Comparison of ENCODE assay signal across 8 mouse cellular contexts in genomic region chr17:27555512-27556172, GRCm38 (mm10). TPM values are rescaled to one million over a fixed set of nuclear protein-coding genes. Genes with fewer than 3 reads are reported as not detected.
DNase-seq lines count a peak whose midpoint lies in the region; ATAC-seq and TF ChIP-seq lines count a peak whose summit lies in the region.

No protein-coding gene starts in this region.

- DNase-seq in adrenal gland, postnatal 36 days: peak; percentile 70 to 80
- DNase-seq in hindbrain, embryonic 14.5 days (ENCODE audit: low spot score): no peak
- DNase-seq in liver, adult 2 months (ENCODE audit: extremely low read depth, low read depth, low spot score): peak; percentile 86
- peak; percentile 40 for DNase-seq in midbrain, postnatal 0 days (ENCODE audit: low spot score)
- DNase-seq in testis, postnatal 14 days (ENCODE audit: low spot score): peak; percentile 90
- DNase-seq in left cerebral cortex, postnatal 36 days (ENCODE audit: low spot score in 2 of 2): no peak

- H3K4me1 ChIP-seq in E14TG2a.4 (replicated peaks; ENCODE audit: low read depth, low read length): peaks cover 70% of the 10 kb centered on the region
- H3K4me1 ChIP-seq in forebrain, embryonic 13.5 days: peaks cover 48% of the 10 kb centered on the region
- peaks cover 19% of the 10 kb centered on the region for H3K4me1 ChIP-seq in hindbrain, embryonic 14.5 days (replicated peaks; ENCODE audit: control insufficient read depth, insufficient read depth, low read length)
- peaks cover 5% of the 10 kb centered on the region for H3K4me1 ChIP-seq in liver, adult 2 months (ENCODE audit: control insufficient read depth, insufficient read depth, low read length)
- H3K4me1 ChIP-seq in midbrain, postnatal 0 days (ENCODE audit: insufficient read depth, low read length): peaks cover 14% of the 10 kb centered on the region; the same call in 1 of the 2 replicates

- H3K27ac ChIP-seq in forebrain, embryonic 13.5 days: peak overlapping the region; percentile 97
- H3K27ac ChIP-seq in hindbrain, embryonic 14.5 days: no peak overlapping the region
- peak overlapping the region; percentile 95 for H3K27ac ChIP-seq in liver, adult 2 months (replicated peaks; ENCODE audit: insufficient read depth, low read depth, low read length)
- peak overlapping the region; percentile 89; the same call in 1 of the 2 replicates for H3K27ac ChIP-seq in midbrain, postnatal 0 days (ENCODE audit: low read depth, low read length)

- H3K9ac ChIP-seq in forebrain, embryonic 13.5 days: peak overlapping the region; percentile 95
- H3K9ac ChIP-seq in hindbrain, embryonic 14.5 days: peak overlapping the region; percentile 89
- peak overlapping the region; percentile 89 for H3K9ac ChIP-seq in liver, adult 2 months (ENCODE audit: low read depth, low read length)
- peak overlapping the region; percentile 97; the same call in 1 of the 2 replicates for H3K9ac ChIP-seq in midbrain, postnatal 0 days (replicated peaks; ENCODE audit: low read length, poor library complexity, severe bottlenecking)

- no peak for TF ChIP-seq CTCF in E14TG2a.4 (conservative IDR thresholded peaks at IDR 0.05; ENCODE audit: low read length)
- TF ChIP-seq CTCF in liver, adult 2 months (IDR thresholded peaks at IDR 0.05; ENCODE audit: low read depth, low read length): no peak
- TF ChIP-seq CTCF in midbrain, postnatal 0 days (IDR thresholded peaks at IDR 0.05): no peak; the same call in 1 of the 2 replicates

- H3K9me3 ChIP-seq in E14TG2a.4 (ENCODE audit: low read length): no peaks in the 10 kb centered on the region
- no peaks in the 10 kb centered on the region for H3K9me3 ChIP-seq in forebrain, embryonic 13.5 days (replicated peaks)
- H3K9me3 ChIP-seq in hindbrain, embryonic 14.5 days (ENCODE audit: control insufficient read depth, low read length): no peaks in the 10 kb centered on the region
- H3K9me3 ChIP-seq in midbrain, postnatal 0 days (ENCODE audit: low read length): no peaks in the 10 kb centered on the region

- peak overlapping the region; percentile 85 for H3K4me2 ChIP-seq in forebrain, embryonic 13.5 days
- H3K4me2 ChIP-seq in hindbrain, embryonic 14.5 days (replicated peaks): peak overlapping the region; percentile 82
- peak overlapping the region; percentile 91 for H3K4me2 ChIP-seq in midbrain, postnatal 0 days (ENCODE audit: low read depth, low read length, poor library complexity, severe bottlenecking)

- ATAC-seq in forebrain, embryonic 13.5 days: peak; percentile 22; the same call in 1 of the 2 replicates
- ATAC-seq in hindbrain, embryonic 14.5 days (ENCODE audit: low FRiP score): no peak
- no peak for ATAC-seq in midbrain, postnatal 0 days (ENCODE audit: low FRiP score)

- intact Hi-C loops in left cerebral cortex, postnatal 36 days (cut with DNase I): no loop called here

- H3K4me3 ChIP-seq in E14TG2a.4 (replicated peaks; ENCODE audit: low read length): peak overlapping the region; percentile 95
- H3K4me3 ChIP-seq in forebrain, embryonic 13.5 days: peak overlapping the region; percentile 78
- peak overlapping the region; percentile 83 for H3K4me3 ChIP-seq in hindbrain, embryonic 14.5 days (replicated peaks; ENCODE audit: low read length)
- H3K4me3 ChIP-seq in liver, adult 2 months (ENCODE audit: insufficient read depth, low read depth, low read length): peak overlapping the region; percentile 59; the same call in 1 of the 2 replicates
- H3K4me3 ChIP-seq in midbrain, postnatal 0 days (ENCODE audit: low read depth, low read length): peak overlapping the region; percentile 82

- 0% methylated on average over 50 of the region's 55 CpGs for WGBS in forebrain, embryonic 13.5 days
- under 1% methylated on average over 42 of the region's 55 CpGs for WGBS in hindbrain, embryonic 14.5 days
- 1% methylated on average over 45 of the region's 55 CpGs for WGBS in liver, adult 2 months
- WGBS in midbrain, postnatal 0 days: under 1% methylated on average over 36 of the region's 55 CpGs

- H3K36me3 ChIP-seq in E14TG2a.4 (ENCODE audit: insufficient read depth, low read length): peaks cover 21% of the 10 kb centered on the region
- H3K36me3 ChIP-seq in forebrain, embryonic 13.5 days (ENCODE audit: poor library complexity, severe bottlenecking): peaks cover 4% of the 10 kb centered on the region; the same call in 1 of the 2 replicates
- H3K36me3 ChIP-seq in hindbrain, embryonic 14.5 days (replicated peaks; ENCODE audit: control insufficient read depth, insufficient read depth): 0 out of 2 replicates have a peak, but pooled peaks cover 1% of the 10 kb centered on the region
- H3K36me3 ChIP-seq in liver, adult 2 months (ENCODE audit: control insufficient read depth, insufficient read depth, low read length): no peaks in the 10 kb centered on the region
- H3K36me3 ChIP-seq in midbrain, postnatal 0 days (ENCODE audit: insufficient read depth, low read length): peaks cover 2% of the 10 kb centered on the region; the same call in 1 of the 2 replicates

- TF ChIP-seq POLR2A in liver, adult 2 months (IDR thresholded peaks at IDR 0.05; ENCODE audit: extremely low read depth, insufficient read depth, low read length): no peak

- no peaks in the 10 kb centered on the region for H3K27me3 ChIP-seq in E14TG2a.4 (ENCODE audit: insufficient read depth, low read length)
- no peaks in the 10 kb centered on the region; the same call in 1 of the 2 replicates for H3K27me3 ChIP-seq in forebrain, embryonic 13.5 days
- peaks cover 10% of the 10 kb centered on the region; the same call in 1 of the 2 replicates for H3K27me3 ChIP-seq in hindbrain, embryonic 14.5 days (ENCODE audit: control insufficient read depth, insufficient read depth, low read length)
- no peaks in the 10 kb centered on the region for H3K27me3 ChIP-seq in liver, adult 2 months (ENCODE audit: control insufficient read depth, insufficient read depth, low read length)
- H3K27me3 ChIP-seq in midbrain, postnatal 0 days (ENCODE audit: insufficient read depth, low read length): peaks cover 5% of the 10 kb centered on the region; the same call in 1 of the 2 replicates

- 0 out of 2 replicates have a peak, but pooled peaks cover 6% of the 10 kb centered on the region for H3K79me2 ChIP-seq in liver, adult 2 months (ENCODE audit: control insufficient read depth, insufficient read depth, low read length)

RNA-seq across cellular contexts. Expression of gene Hmga1, which starts 0.7 kb away (rescaled TPM):
- 10 to 100 TPM; 16.1 to 19.4 TPM for total RNA-seq in adrenal gland, postnatal 36 days (2021)
- 147 and 165 TPM in 2 replicates for polyA plus RNA-seq in forebrain, embryonic 13.5 days (2015; fragmentation: Nextera tagmentation; extraction: Ambion mirVana)
- polyA plus RNA-seq in hindbrain, embryonic 14.5 days (2014; fragmentation: Nextera tagmentation; extraction: Ambion mirVana): 136 and 148 TPM in 2 replicates
- 5.7 and 8.1 TPM in 2 replicates for total RNA-seq in liver, adult 2 months (2014; rRNA removed)
- polyA plus RNA-seq in liver, adult 2 months (2012; rRNA removed): 16.5 and 21.4 TPM in 2 replicates
- total RNA-seq in midbrain, postnatal 0 days (2014; rRNA removed): 135 and 138 TPM in 2 replicates
- polyA plus RNA-seq in midbrain, postnatal 0 days (2015; fragmentation: Nextera tagmentation; extraction: Ambion mirVana): 144 and 154 TPM in 2 replicates
- total RNA-seq in left cerebral cortex, postnatal 36 days (2021): 10 to 100 TPM; 55.3 to 58.7 TPM

RNA-seq across cellular contexts. Expression of gene AI413582, which starts 9.9 kb away (rescaled TPM):
- 10 to 100 TPM; 20.0 to 22.9 TPM for total RNA-seq in adrenal gland, postnatal 36 days (2021)
- 22.2 and 25.2 TPM in 2 replicates for polyA plus RNA-seq in forebrain, embryonic 13.5 days (2015; fragmentation: Nextera tagmentation; extraction: Ambion mirVana)
- polyA plus RNA-seq in hindbrain, embryonic 14.5 days (2014; fragmentation: Nextera tagmentation; extraction: Ambion mirVana): 68.0 and 76.5 TPM in 2 replicates
- 4.5 and 4.9 TPM in 2 replicates for total RNA-seq in liver, adult 2 months (2014; rRNA removed)
- polyA plus RNA-seq in liver, adult 2 months (2012; rRNA removed): 11.3 and 12.9 TPM in 2 replicates
- total RNA-seq in midbrain, postnatal 0 days (2014; rRNA removed): 70.2 and 80.2 TPM in 2 replicates
- polyA plus RNA-seq in midbrain, postnatal 0 days (2015; fragmentation: Nextera tagmentation; extraction: Ambion mirVana): 88.8 and 113 TPM in 2 replicates
- 10 to 100 TPM; 85.5 to 94.2 TPM for total RNA-seq in left cerebral cortex, postnatal 36 days (2021)

RNA-seq across cellular contexts. Expression of gene Grm4, which starts 34.4 kb away (rescaled TPM):
- 10 to 100 TPM in 1 of 2 experiments, 1 to 10 TPM in 1; 3.4 to 12.2 TPM for total RNA-seq in adrenal gland, postnatal 36 days (2021)
- 2.2 and 2.4 TPM in 2 replicates for polyA plus RNA-seq in forebrain, embryonic 13.5 days (2015; fragmentation: Nextera tagmentation; extraction: Ambion mirVana)
- polyA plus RNA-seq in hindbrain, embryonic 14.5 days (2014; fragmentation: Nextera tagmentation; extraction: Ambion mirVana): 9.0 and 10.1 TPM in 2 replicates
- total RNA-seq in liver, adult 2 months (2014; rRNA removed): 0.07 TPM in 1 of 2 replicates, not detected in the other
- not detected in 2 replicates for polyA plus RNA-seq in liver, adult 2 months (2012; rRNA removed)
- total RNA-seq in midbrain, postnatal 0 days (2014; rRNA removed): 37.6 and 54.0 TPM in 2 replicates
- 11.1 and 12.5 TPM in 2 replicates for polyA plus RNA-seq in midbrain, postnatal 0 days (2015; fragmentation: Nextera tagmentation; extraction: Ambion mirVana)
- total RNA-seq in left cerebral cortex, postnatal 36 days (2021): 10 to 100 TPM; 23.0 to 27.0 TPM

Comparison
In these comparisons a context has a peak if more than half of its experiments do, and no peak if none do; other contexts are left out.
1. DNase-seq: peak in adrenal gland, postnatal 36 days (2 of 2), liver, adult 2 months (single experiment), midbrain, postnatal 0 days (single experiment) and testis, postnatal 14 days (single experiment); none in hindbrain, embryonic 14.5 days (single experiment) and left cerebral cortex, postnatal 36 days (0 of 2).
2. Peak in every context shown above with its lines, with median percentiles within 50 percentile points of each other: H3K4me3 ChIP-seq, H3K4me2 ChIP-seq and H3K9ac ChIP-seq.